Mouse (Mus musculus) 416B (cell line): ENCODE results near the gene Brox.

Experiments
- DNase-seq: peaks from one replicate; pipeline ENCODE4 v3.0.0; 2011; ENCODE audit warnings: low read depth

Gene Brox

GRCm38 (mm10) chr1:183272867-183273818 lies 23.9 kb downstream of the Brox start:
- peak; percentile 81 for DNase-seq

- DNase-seq: no peak
Measured at GRCm38 (mm10) chr1:183267666-183268065, 29.4 kb downstream of the Brox start.

DNA sequence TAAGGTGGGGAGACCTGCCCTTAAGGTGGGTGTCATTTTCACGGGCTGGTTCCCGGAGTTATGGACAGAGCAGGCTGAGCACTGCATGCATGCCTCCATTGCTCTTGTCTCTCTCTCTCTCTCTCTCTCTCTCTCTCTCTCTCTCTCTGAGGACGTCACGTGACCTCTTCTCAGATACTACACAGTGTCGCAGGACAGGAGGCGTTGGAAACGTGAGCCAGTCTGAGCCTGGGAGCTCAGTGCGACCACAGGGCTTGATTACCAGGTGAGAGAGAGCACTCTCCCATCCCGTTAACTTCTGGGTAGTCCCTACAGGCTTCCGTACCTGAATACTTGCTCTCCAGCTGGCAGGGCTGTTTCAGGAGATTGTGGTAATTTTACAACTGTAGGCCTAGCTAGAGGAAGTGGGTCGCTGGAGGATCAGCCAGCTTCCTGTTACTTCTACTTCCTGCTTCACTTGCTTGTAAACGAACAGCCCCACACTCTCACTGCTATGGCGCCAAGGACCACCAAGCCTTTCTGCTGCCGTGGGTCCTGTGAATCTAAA lies 31.1 kb downstream of the Brox start:
- peak; percentile 74 for DNase-seq

DNA sequence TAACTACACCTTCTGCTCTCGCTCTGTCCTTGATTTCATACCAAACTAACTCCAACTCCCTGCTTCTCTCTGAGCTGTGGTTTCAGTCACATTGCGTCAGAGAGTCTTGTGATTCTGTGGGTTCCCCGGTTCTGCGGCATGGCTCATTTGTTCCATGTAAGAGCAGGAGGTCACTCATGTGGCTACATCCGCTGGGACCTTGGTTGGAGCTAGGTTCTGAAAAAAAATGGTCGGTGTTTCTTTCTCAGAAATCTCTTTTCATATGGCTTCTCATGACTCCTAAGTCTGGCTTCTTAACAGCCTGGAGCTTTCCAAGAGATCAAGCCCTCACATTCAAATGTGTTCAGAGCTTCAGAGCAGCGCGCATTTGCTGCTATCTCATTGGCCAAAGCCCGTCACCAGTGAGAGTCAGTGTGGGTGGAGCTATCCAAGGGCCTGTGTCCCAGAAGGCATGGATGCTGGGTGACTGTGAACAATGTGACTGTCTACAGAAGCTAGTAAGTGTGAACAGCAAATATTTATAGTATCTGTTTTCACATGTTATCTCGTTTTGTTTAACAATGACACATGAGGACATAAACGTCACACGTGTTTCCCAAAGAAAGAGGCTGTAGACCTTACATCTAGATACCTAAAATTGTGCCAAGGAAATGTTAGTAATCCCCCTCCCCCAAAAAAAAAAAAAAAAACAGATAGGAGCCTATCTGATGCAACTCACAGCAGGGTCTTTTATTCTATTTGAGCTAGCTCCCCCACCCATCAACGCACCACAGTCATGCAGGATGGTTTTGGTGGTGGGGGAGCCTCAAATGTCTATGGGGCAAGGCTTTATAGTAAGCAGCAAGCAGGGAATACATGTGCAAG lies 32.7 kb downstream of the Brox start:
- peak; percentile 92 for DNase-seq

DNA sequence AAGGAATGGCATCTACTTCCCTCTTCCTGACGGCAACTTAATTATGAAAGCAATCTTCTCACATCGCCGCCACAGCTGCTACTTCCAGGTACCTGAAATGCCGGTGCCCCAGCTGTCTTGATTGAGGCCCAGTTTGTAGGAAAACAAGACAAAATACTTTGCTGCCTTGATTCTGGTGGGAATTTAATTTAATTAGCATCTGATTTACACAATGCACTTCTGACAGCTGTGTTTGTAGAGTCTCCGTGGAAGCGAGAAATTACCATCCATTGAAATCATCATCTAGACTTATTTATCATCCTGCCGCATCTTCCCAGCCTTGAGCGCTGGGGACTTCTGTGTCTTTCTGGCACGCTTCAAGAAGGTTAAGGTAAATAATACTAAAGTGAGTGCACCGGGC lies 44.5 kb downstream of the Brox start:
- DNase-seq: no peak

DNA sequence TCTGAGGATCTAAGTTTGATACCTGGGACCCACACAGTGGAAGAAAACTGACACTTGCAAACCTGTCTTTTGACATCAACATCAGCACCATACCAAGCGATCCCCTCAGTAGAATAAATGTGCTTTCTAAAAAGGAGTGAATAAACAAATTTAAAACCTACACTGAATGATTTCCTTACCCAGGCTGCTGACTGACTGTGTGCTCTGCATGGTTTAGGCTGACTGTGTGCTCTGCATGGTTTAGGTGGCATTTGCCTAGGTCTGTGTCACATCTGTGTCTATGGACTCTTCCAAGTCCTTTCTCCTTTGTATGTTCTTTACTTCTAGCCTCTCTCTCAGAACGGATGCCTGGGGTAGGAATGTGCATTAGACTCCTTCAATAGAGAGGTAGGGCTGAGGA lies 45.3 kb downstream of the Brox start:
- no peak for DNase-seq

DNA sequence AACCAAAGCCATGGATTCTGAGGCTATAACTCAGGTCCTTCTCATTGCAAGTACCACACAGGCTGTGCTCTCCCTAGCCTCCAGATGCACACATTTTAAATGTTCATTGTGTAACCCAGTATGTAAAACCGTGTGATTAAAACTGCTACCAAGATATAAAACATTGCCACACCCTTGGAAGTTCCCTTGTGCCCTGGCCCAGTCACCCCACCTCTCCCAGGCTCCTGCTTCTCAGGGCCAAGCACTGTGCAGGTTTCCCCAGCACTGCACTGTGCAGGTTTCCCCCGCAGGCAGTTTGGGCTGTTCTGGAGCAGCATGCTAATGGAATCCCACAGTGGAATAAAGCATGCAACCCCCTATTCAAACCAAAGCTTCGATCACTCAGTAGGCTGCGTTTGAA lies 46.5 kb downstream of the Brox start:
- DNase-seq: no peak

DNA sequence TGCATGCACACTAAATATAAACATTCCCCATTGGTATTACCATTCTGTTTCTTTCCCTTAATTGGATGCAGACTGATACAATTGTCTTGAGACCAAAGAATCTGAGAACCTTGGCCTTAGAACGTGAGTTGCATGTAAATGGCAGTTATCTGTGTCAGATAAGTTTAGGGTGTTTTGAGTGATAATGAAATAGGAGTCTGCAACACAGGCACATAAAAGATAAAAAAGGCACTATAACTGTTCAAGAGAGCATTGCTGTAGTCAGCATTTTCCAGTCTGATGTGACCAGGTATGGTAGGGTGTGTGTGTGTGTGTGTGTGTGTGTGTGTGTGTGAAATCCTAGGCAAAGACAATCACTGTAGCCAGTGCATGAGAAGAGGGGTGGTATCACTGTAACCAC lies 48.9 kb downstream of the Brox start:
- DNase-seq: no peak

DNA sequence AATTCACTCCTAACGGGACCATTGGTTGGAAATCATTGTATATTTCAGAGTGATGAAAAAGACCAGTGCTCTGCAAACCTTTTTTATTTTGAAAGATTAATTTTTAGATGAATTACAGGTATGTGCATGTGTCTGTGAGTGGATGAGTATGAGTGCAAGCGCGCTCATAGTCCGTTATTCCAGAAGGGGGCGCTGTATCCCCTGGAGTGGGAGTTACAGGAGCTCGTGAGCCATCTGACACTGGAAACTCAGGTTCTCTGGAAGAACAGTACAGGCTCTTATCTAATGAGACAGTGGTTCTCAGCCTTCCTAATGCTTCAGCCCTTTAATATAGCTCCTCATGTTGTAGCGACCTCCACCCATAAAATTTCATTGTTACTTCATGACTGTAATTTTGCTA lies 53.8 kb downstream of the Brox start:
- DNase-seq: peak; percentile 52

DNA sequence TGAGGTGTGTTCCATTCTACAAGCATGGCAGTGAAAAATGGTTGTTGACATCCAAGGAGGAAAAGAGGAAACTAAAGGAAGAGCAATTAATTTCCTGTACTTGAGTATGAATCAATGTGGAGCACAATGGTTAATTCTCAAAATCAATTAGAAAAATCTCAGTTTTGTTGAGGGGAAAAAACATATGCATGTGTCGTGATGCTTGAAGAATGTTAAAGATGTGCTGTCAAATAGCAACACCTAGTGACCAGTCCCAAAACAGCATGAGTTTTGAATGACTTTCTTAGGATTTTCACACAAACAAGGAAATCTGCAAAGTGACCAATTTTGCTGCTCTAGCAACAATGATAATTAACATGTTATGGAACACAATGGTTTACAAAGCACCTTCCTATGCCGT lies 59.2 kb downstream of the Brox start:
- peak; percentile 68 for DNase-seq

DNA sequence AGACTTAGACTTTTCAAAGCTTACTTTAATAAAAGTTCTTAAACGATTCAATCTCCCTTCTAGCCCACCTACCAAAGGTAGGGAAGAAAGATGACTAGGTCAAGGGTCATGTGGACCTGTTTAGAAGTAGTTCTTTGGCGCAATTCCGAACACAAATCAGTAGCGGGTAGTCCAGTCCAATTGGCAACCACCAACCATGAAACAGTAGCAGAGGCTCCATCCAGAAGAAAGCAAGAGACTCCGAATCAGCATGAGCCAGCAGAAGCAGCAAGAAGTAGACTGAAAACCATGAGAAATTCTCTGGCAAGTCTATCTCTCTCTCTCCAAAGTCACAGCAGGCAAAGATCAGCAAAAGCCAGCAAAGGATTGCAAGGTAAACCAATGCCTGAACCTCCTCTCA lies 60.6 kb downstream of the Brox start:
- DNase-seq: no peak

GRCm38 (mm10) chr1:183233679-183234174 lies 63.3 kb downstream of the Brox start:
- DNase-seq: no peak

DNA sequence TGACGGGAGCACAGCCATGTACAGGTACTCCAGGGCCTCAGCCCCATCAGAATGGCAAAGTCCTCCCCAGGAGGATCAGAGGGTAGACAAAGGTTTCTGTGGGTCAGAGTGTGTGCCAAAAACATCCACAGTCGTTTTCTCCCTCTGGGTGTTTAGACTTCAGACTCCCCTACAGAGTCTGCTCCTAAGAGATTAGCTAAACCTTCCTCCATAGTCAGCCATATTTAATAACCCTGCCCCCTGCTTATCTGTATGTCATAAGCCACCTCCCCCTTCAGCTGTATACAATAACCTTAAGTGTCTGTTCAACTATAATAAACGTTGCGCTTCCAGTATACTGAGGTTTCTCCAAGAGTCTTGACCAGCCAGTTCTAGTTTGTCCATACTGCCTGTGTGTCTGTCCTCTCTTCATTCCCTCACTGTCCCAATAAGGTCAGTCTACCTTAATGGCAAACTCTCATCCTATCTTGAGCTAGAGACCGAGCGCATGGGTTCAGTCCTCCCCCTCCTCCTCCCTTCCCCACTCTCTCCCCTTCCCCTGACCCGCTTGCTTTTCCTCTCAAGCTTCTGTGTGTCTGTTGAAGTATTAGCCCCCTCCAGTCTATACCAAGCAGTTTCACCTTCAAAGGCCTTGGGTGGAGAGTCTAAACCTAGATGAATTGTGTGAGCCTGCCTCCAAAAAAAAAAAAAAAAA lies 63.9 kb downstream of the Brox start:
- no peak for DNase-seq

- DNase-seq: no peak
Measured at GRCm38 (mm10) chr1:183227469-183227868, 69.6 kb downstream of the Brox start.
